Mouse (Mus musculus) retina, postnatal 1 day (tissue): ENCODE data around the gene Odc1.

Source experiments
- DNase-seq: peaks from one replicate; pipeline ENCODE4 v3.0.0-alpha.2; 2012

Odc1 gene

DNA sequence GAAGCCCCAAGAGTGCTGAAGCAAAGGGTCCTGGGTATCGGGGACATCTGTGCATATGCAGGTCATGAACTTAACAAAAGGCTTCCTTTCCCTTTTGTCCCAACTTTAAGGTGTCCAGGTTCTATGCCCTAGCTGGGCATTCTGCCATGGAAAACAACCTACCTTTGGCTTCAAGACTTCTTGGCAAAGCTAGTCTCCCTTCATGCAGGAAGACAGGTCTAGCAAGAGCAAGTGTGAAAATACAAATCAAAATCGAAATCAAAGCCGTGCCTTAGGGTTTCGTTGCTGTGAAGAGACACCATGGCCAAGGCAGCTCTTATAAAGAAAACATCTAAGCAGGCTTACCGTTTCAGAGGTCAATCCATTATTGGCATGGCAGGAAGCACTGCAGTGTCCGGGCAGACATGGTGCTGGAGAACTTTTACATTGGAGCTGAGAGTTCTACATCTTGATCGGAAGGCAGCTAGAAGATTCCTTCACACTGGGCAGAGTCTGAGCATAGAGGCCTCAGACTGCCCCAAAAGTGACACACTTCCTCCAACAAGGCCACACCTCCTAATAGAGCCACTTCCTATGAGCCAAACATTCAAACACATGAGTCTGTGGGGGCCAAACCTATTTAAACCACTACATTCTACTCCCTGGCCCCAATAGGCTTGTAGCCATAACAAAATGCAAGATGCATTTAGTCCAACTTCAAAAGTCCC is 44.5 kb downstream of the Odc1 start:
- DNase-seq = no peak

- no peak for DNase-seq
These were observed 46.7 kb downstream of the Odc1 start for GRCm38 (mm10) chr12:17591249-17591648.

DNA sequence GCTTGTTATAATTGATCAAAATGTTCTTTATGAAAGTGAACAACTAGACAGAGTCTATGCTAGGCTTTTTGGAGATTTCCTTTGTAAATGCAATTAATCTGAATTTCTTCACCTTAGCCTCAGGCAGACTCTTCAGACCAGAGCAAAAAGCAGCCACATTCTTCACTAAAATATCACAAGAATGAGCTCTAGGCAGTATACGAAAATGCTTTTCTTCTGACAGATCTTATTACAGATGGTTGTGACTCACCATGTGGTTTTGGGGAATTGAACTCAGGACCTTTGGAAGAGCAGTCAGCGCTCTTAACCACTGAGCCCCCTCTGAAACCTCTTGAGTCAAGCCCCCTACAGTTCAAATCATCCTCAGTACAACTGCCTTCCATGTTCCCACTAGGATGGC is 49.4 kb downstream of the Odc1 start:
- DNase-seq = no peak

DNA sequence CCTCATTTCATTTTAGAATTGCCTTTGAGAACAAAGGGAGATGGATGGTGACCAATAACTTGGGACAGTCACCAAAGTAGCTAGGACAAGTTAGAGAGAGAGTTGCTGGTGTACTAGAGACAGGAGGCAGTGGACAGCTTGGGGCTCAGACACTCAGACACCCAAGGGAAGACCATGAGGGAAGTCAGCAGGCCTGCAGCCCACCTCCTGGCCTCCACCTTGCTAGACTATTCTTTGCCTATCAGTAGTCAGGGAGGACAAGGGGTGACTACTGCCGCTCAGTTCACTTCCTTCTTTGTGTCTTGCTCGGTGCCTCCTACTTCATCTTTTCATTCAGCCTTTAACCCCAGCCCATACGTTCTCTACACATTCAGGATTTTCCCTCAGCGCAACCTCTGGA is 50.1 kb downstream of the Odc1 start:
- no peak for DNase-seq

DNA sequence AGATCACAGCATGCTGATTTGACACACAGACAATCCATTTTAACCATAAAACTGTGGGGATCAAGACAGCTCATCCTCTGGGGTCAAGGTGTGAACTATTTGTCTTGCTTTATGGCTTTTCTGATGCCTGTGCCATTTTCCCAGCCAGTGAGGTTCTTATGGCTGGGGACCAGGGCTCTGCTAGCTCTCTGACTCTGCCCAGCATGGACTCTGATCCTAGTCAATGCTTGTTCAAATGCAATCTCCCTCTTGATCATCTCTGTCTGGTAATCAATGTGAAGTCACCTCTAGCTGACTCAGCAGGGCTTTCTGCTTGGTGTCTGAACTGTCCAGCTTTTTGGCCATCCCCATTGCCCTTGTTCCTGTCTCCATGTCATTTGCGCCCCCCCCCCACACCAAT is 50.6 kb downstream of the Odc1 start:
- no peak for DNase-seq
